Mouse (Mus musculus) olfactory bulb, adult 2 months (tissue): ENCODE data around the gene Plin5. TPM values are rescaled to one million over a fixed set of nuclear protein-coding genes. Genes with fewer than 3 reads are reported as not detected.
"Not testable (repeated sequence)": the region's sequence is repeated elsewhere in the genome, so short reads cannot be mapped to it uniquely, and the experiment has no call there.

Experiments
- H3K27ac ChIP-seq: fragments of 200-500 bp; 2 replicates; pipeline ENCODE4 v1.5.1; 2012; ENCODE audit warnings: low read depth, low read length; ENCODE audit not compliant: insufficient read depth
- H3K4me1 ChIP-seq: fragments of 200-500 bp; 2 replicates; pipeline ENCODE4 v1.6.1; 2012; ENCODE audit warnings: low read length; ENCODE audit not compliant: control insufficient read depth, insufficient read depth
- H3K4me3 ChIP-seq: fragments of 200-500 bp; 2 replicates; pipeline ENCODE4 v1.5.1; 2012; ENCODE audit warnings: mild to moderate bottlenecking, low read depth, low read length, moderate library complexity; ENCODE audit not compliant: insufficient read depth
- CTCF ChIP-seq: fragments of 200-500 bp; IDR thresholded peaks from 2 replicates; pipeline ENCODE4 v1.5.1; 2012; ENCODE audit warnings: low read depth, mild to moderate bottlenecking, low read length, moderate library complexity; ENCODE audit not compliant: insufficient read depth
- POLR2A ChIP-seq: fragments of 200-500 bp; IDR thresholded peaks from 2 replicates; pipeline ENCODE4 v1.6.1; 2012; ENCODE audit warnings: mild to moderate bottlenecking, low read depth, low read length, moderate library complexity; ENCODE audit not compliant: insufficient read depth
- WGBS: fragments of 180-500 bp; shearing (Covaris S2); methylation state at CpG from one replicate; pipeline ENCODE4 v1.1.7; 2018; 5-methylcytosine and 5-hydroxymethylcytosine counted together
- polyA plus RNA-seq: library from polyadenylated mRNA; stranded (reverse); fragments of >200 nt; gene quantifications from 2 replicates; pipeline ENCODE4 v1.2.4, GENCODE M21; 2012; ENCODE audit warnings: low replicate concordance; ENCODE audit not compliant: missing spikeins, insufficient read depth, insufficient read length

Plin5 gene
- polyA plus RNA-seq, 1 experiment, result not detected

GRCm38 (mm10) chr17:56111864-56112263, 5.5 kb downstream of the Plin5 start:
- Histone ChIP-seq H3K4me1 (peaks cover under 1% of the 10 kb centered on the region; the same call in 1 of the 2 replicates), H3K27ac (no peak overlapping the region), H3K4me3 (no peak overlapping the region)
- TF ChIP-seq POLR2A (no peak), CTCF (peak; percentile 80; the same call in 1 of the 2 replicates)
- 54% methylated on average over 5 of the region's 5 CpGs for WGBS

GRCm38 (mm10) chr17:56111021-56111420, 6.4 kb downstream of the Plin5 start:
- 40% methylated on average over 1 of the region's 1 CpGs for WGBS
- TF ChIP-seq POLR2A (no peak), CTCF (no peak)
- H3K27ac ChIP-seq, result no peak overlapping the region
- no peaks in the 10 kb centered on the region for H3K4me1 ChIP-seq
- H3K4me3 ChIP-seq, result no peak overlapping the region

DNA sequence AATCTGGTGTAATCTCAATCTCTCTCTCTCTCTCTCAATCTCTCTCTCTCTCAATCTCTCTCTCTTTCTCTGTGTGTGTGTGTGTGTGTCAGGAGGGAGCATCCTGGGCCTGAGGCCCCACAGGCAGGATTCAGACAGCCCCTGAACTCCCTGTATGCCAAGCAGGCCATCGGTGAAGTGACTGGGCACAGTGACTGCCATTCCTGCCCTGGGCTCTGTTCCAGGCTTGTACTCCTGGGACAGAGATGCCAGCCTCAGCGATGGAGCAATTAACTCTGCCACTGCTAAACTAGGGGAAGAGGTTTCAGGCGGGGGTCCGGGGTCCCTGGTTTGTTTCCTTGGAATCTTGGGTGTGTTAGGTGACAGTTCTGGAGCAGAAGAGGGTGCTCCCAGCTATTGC, 6.8 kb downstream of the Plin5 start:
- no peaks in the 10 kb centered on the region for H3K4me1 ChIP-seq
- H3K27ac ChIP-seq, result no peak overlapping the region
- TF ChIP-seq POLR2A (no peak), CTCF (no peak)
- no peak overlapping the region for H3K4me3 ChIP-seq
- 37% methylated on average over 4 of the region's 4 CpGs for WGBS

DNA sequence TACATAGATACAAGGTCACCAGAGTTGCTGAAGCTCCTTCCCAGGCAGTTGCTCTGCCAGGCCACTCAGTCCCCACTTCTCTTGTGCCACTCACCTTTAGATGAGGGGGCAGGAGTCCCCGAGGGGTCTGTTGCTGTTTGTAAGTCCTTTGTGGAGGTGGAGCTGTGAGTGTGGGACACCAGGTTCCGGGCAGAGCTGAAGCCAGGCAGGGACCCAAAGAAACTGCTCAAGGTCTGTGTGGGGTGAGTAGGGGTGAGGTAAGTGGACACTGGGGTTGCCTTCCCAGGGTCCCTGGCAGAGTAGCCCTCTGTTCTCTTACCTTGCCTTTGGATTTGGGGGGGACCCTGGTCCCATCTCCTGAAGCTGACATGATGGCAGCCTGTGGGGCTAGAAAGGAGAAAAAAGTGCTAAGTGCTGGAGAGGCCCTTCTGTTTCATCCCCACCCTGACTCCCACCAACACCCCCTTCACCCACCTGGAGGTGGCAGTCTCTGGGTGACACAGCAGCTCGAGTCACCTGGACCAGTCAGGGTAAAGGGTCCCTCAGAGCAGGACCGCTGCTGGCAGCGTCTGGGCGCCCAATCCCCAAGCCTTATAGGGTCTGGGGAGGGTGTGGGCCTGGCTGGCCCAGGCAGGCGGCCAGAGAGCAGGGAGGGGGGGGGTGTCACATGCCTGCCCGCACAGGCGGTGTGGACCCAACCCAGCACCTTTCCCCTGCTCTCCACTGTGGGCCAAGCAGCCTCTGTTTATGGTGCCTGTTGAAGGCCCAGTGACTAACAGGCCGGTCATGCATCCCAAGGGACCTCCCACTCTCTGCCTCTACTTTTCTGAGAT, 8.0 kb downstream of the Plin5 start, which contains the start of gene Plin4:
Gene Plin4, minus strand, starts transcription at position 585 of the 833 bp plus-strand sequence.
- Histone ChIP-seq H3K4me1 (no peaks in the 10 kb centered on the region), H3K27ac (0 out of 2 replicates have a peak within 1 kb of the TSS, but pooled peaks have one; percentile 16), H3K4me3 (no peak within 1 kb of the TSS)
- TF ChIP-seq POLR2A (no peak), CTCF (no peak)
- WGBS, result 73% methylated on average over 10 of the region's 10 CpGs

- H3K27ac ChIP-seq, result 0 out of 2 replicates have a peak overlapping the region, but pooled peaks have one; percentile 16
- TF ChIP-seq CTCF (no peak), POLR2A (no peak)
- 61% methylated on average over 6 of the region's 6 CpGs for WGBS
Observed at GRCm38 (mm10) chr17:56108334-56109044, 8.9 kb downstream of the Plin5 start.

DNA sequence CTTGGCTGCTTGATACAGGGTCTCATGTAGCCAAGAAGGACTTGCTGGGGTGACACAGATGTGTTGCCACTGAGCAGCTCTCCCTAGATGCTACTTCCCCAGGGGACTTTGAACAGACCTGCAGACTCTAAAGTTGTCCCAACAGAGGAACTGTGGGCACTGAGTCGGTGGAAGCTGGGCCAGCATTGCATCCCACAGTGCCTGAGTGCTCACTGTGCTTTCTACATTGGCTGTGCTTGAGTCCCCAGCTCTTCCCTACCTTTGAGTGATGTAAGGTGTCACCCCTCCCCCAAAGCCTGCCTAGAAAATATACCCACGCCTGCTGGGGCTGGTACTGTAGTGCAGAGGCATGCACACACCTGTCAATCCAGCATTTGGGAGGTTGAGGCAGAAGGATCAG, 9.7 kb downstream of the Plin5 start:
- Histone ChIP-seq H3K4me3 (no peak overlapping the region), H3K4me1 (no peaks in the 10 kb centered on the region), H3K27ac (no peak overlapping the region)
- WGBS, result 75% methylated on average over 2 of the region's 2 CpGs
- TF ChIP-seq CTCF (no peak), POLR2A (no peak)

More at GRCm38 (mm10) chr17:56108334-56109044, 8.9 kb downstream of the Plin5 start:
- Histone ChIP-seq H3K4me1 (no peaks in the 10 kb centered on the region), H3K4me3 (no peak overlapping the region)

DNA sequence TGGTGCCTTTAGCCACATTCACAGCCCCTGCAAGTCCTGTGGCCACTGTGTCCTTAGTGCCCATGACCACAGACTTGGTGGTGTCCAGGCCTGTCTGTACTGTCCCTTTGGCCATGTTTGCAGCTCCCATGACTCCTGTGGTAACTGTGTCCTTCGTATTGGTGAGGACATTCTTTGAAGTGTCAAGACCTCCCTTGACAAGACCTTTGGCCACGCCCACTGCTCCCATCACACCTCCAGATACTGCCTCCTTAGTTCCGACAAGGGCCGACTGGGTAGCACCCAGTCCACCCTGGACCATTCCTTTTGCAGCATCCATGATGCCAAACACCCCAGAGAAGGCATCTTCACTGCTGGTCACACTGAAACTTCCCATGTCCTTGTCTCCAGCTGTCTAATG, 10.4 kb downstream of the Plin5 start:
- H3K4me1 ChIP-seq, result no peaks in the 10 kb centered on the region
- no peak overlapping the region for H3K4me3 ChIP-seq
- no peak overlapping the region for H3K27ac ChIP-seq
- TF ChIP-seq POLR2A (no peak), CTCF (no peak)
- 80% methylated on average over 4 of the region's 4 CpGs for WGBS

GRCm38 (mm10) chr17:56106436-56106835, 11.0 kb downstream of the Plin5 start:
- not testable (repeated sequence) for H3K4me1 ChIP-seq, H3K27ac ChIP-seq, H3K4me3 ChIP-seq
- WGBS, result 92% methylated on average over 4 of the region's 4 CpGs

DNA sequence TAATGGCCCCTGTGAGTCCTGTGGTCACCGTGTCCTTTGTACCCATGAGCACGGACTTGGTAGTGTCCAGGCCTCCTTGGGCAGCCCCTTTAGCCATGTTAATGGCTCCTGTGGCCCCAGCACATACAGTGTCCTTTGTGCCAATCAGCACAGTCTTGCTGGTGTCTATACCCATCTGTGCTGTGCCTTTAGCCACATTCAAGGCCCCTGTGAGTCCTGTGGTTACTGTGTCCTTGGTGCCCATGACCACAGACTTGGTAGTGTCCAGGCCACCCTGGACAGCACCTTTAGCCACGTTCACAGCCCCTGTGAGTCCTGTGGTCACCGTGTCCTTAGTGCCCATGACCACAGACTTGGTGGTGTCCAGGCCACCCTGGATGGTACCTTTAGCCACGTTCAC, 12.6 kb downstream of the Plin5 start:
- 98% methylated on average over 2 of the region's 5 CpGs for WGBS
- not testable (repeated sequence) for H3K4me3 ChIP-seq, H3K4me1 ChIP-seq, H3K27ac ChIP-seq
